Mouse (Mus musculus) MEL (cell line): ENCODE data around the gene P2rx6.

Experiments used
- CTCF ChIP-seq, 3 experiments: IDR thresholded peaks in 2 of 3; conservative IDR thresholded peaks in 1 of 3; 2 replicates each; pipeline ENCODE4 v1.5.1; 2011 to 2012; ENCODE audit warnings: low read length in 3 of 3, low read depth in 2 of 3, mild to moderate bottlenecking in 2 of 3, improper control_type of control experiment in 1 of 3, inconsistent platforms in 1 of 3, mixed read lengths in 1 of 3, moderate library complexity in 1 of 3; ENCODE audit not compliant: control insufficient read depth in 1 of 3, insufficient read depth in 1 of 3, poor library complexity in 1 of 3, severe bottlenecking in 1 of 3
- ELF1 ChIP-seq: IDR thresholded peaks from 2 replicates; pipeline ENCODE4 v1.6.1; 2014; ENCODE audit warnings: low read depth, mild to moderate bottlenecking, inconsistent platforms, low read length, improper control_type of control experiment, moderate library complexity
- MAZ ChIP-seq: IDR thresholded peaks from 2 replicates; pipeline ENCODE4 v1.6.1; 2012; ENCODE audit warnings: low read depth, mild to moderate bottlenecking, inconsistent platforms, low read length, improper control_type of control experiment
- POLR2AphosphoS2 ChIP-seq: IDR thresholded peaks from 2 replicates; pipeline ENCODE4 v1.6.1; 2011; ENCODE audit warnings: low read length, improper control_type of control experiment
- SIN3A ChIP-seq: IDR thresholded peaks from 2 replicates; pipeline ENCODE4 v1.6.1; 2012; ENCODE audit warnings: low read length, improper control_type of control experiment, inconsistent platforms

DNA sequence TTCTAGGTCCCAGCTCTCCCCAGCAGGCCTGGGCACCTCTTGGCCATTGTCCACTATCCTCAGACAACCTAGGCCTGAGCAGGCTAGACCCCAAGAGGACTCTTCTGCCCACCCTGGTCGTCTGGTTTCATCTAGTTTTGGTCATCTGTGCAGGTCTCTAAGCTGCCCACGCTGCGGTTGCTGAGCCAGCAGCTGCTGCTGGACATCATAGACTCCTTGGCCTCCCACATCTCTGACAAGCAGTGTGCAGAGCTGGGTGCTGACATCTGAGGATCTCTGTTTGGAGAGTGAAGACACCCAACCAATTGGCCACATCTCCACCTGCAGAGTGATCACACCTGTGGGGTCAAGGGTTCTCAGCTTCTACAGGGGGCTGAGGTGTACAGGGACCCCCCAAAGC, 36.2 kb upstream of the P2rx6 start:
- no peak for TF ChIP-seq POLR2AphosphoS2
- TF ChIP-seq CTCF (IDR thresholded peaks at IDR 0.05 in 2 of 3, conservative IDR thresholded peaks at IDR 0.05 in 1 of 3; ENCODE audit: control insufficient read depth in 1 of 3, insufficient read depth in 1 of 3, low read depth in 2 of 3, low read length in 3 of 3, poor library complexity in 1 of 3, severe bottlenecking in 1 of 3), result no peak
- TF ChIP-seq ELF1, result no peak
- TF ChIP-seq MAZ, result no peak
- no peak for TF ChIP-seq SIN3A
